Mouse (Mus musculus): ENCODE data around the gene Bcl11a. TPM values are rescaled to one million over a fixed set of nuclear protein-coding genes. Genes with fewer than 3 reads are reported as not detected.

Bcl11a gene
- polyA plus RNA-seq, 1 experiment from 2014 or later: 95.2 TPM

DNA sequence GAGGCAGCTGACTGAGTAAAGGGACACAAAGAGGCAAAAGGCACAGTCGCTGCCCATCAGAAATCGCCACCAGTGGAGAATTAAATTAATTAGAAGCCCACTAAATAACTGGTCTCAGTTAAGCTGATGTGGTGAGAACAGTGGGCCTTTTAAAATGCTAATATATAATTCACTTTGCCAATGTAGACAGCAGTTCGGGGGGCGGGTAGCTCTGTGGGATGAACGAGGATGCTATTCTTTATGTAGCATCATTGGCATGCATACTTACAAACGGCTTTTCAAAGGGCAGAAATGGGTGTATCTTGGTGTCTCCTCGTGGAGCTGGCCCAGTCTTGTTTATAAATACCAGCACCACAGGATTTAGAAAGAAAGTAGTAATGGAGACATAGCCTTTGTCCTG, 102.2 kb downstream of the Bcl11a start:
- H3K4me1 ChIP-seq (ENCODE audit: control insufficient read depth, insufficient read depth, low read length): no peaks in the 10 kb centered on the region
- DNase-seq (ENCODE audit: low spot score) (no peak), ATAC-seq (ENCODE audit: insufficient number of reproducible peaks, low FRiP score, low TSS enrichment, low read depth) (no peak)
- no peaks in the 10 kb centered on the region for H3K9me3 ChIP-seq (ENCODE audit: control insufficient read depth, low read length)
- no peaks in the 10 kb centered on the region for H3K27me3 ChIP-seq (ENCODE audit: control insufficient read depth, insufficient read depth, low read length)
- no peak overlapping the region for H3K27ac ChIP-seq (replicated peaks; ENCODE audit: low read depth, low read length)
- no peak overlapping the region for H3K4me2 ChIP-seq (ENCODE audit: low read depth, severe bottlenecking)
- H3K4me3 ChIP-seq (ENCODE audit: low read depth, low read length): no peak overlapping the region
- no peak overlapping the region for H3K9ac ChIP-seq (ENCODE audit: low read length)
- H3K36me3 ChIP-seq (ENCODE audit: control insufficient read depth, insufficient read depth, low read length): no peaks in the 10 kb centered on the region
- 82% methylated on average over 7 of the region's 7 CpGs for WGBS

DNA sequence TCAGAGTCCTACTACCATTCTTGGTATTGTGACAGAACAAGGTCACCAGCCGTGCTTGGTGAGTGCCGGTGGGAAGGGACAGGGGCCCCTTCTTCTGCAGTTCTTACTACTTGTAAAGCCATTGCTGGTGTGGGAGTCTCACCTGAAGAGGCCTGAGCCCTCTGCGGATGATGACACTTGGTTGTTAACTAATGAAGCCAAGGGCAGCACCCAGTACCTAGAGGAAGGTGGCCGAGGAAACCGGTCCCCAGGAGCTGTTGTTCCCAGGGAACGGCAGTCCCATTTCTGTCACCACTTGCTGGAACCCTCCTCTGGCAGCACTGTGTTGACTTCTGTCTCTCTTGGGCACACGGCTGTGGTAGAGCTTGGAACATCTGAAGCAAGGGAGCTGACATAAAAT, 105.6 kb downstream of the Bcl11a start:
- H3K9me3 ChIP-seq (ENCODE audit: control insufficient read depth, low read length): no peaks in the 10 kb centered on the region
- DNase-seq (ENCODE audit: low spot score) (no peak), ATAC-seq (ENCODE audit: insufficient number of reproducible peaks, low FRiP score, low TSS enrichment, low read depth) (no peak)
- no peaks in the 10 kb centered on the region for H3K27me3 ChIP-seq (ENCODE audit: control insufficient read depth, insufficient read depth, low read length)
- H3K4me1 ChIP-seq (ENCODE audit: control insufficient read depth, insufficient read depth, low read length): no peaks in the 10 kb centered on the region
- no peak overlapping the region for H3K27ac ChIP-seq (replicated peaks; ENCODE audit: low read depth, low read length)
- WGBS: 92% methylated on average over 7 of the region's 7 CpGs
- no peak overlapping the region for H3K4me2 ChIP-seq (ENCODE audit: low read depth, severe bottlenecking)
- no peaks in the 10 kb centered on the region for H3K36me3 ChIP-seq (ENCODE audit: control insufficient read depth, insufficient read depth, low read length)
- H3K9ac ChIP-seq (ENCODE audit: low read length): no peak overlapping the region
- no peak overlapping the region for H3K4me3 ChIP-seq (ENCODE audit: low read depth, low read length)

DNA sequence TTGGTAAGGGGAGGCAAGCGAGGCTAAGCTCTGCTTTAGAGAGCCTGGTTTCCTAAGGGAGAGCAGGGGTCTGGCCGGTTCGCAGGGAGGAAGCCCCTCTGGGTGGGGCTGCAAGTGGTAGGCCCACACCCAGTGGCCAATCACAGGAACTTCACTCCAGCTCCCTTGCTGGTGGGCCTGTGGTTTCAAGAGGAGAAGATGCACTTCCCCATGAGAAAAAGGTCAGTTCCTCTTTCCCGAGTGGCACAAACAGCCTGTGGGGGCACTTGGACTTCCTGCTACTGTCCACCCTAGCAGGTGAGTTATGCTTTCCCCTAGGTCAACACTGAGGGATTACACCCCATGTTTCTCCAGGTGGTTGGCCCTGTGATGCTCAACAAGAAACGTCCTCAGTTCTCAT, 107.1 kb downstream of the Bcl11a start:
- no peak overlapping the region for H3K4me3 ChIP-seq (ENCODE audit: low read depth, low read length)
- H3K27ac ChIP-seq (replicated peaks; ENCODE audit: low read depth, low read length): no peak overlapping the region
- ATAC-seq (ENCODE audit: insufficient number of reproducible peaks, low FRiP score, low TSS enrichment, low read depth) (no peak), DNase-seq (ENCODE audit: low spot score) (no peak)
- no peak overlapping the region for H3K4me2 ChIP-seq (ENCODE audit: low read depth, severe bottlenecking)
- H3K9ac ChIP-seq (ENCODE audit: low read length): no peak overlapping the region
- no peaks in the 10 kb centered on the region for H3K36me3 ChIP-seq (ENCODE audit: control insufficient read depth, insufficient read depth, low read length)
- H3K27me3 ChIP-seq (ENCODE audit: control insufficient read depth, insufficient read depth, low read length): no peaks in the 10 kb centered on the region
- no peaks in the 10 kb centered on the region for H3K9me3 ChIP-seq (ENCODE audit: control insufficient read depth, low read length)
- WGBS: 71% methylated on average over 5 of the region's 5 CpGs
- H3K4me1 ChIP-seq (ENCODE audit: control insufficient read depth, insufficient read depth, low read length): no peaks in the 10 kb centered on the region

DNA sequence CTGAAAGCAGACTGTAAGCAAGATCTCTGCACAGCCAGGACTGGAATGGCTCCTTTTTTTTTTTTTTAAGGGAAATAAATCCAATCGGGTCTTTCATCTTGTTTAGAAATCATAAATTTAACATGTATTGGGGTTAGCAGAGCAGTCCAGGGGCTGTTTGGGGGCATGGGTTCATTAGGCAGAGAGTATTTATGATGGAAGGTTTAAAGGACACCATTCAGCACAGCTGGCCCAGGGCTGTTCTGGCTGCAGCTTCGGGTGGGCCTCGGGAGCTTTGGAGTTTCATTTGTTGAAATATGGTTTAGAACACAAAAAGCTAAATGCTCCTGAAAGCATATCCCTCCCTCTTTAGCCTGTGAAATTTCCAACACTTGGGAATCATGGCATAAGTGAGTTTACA, 112.6 kb downstream of the Bcl11a start:
- no peak for ATAC-seq (ENCODE audit: insufficient number of reproducible peaks, low FRiP score, low TSS enrichment, low read depth)
- H3K9ac ChIP-seq (ENCODE audit: low read length): no peak overlapping the region
- H3K27me3 ChIP-seq (ENCODE audit: control insufficient read depth, insufficient read depth, low read length): no peaks in the 10 kb centered on the region
- DNase-seq (ENCODE audit: low spot score): no peak
- no peaks in the 10 kb centered on the region for H3K36me3 ChIP-seq (ENCODE audit: control insufficient read depth, insufficient read depth, low read length)
- no peaks in the 10 kb centered on the region for H3K9me3 ChIP-seq (ENCODE audit: control insufficient read depth, low read length)
- H3K27ac ChIP-seq (replicated peaks; ENCODE audit: low read depth, low read length): no peak overlapping the region
- H3K4me2 ChIP-seq (ENCODE audit: low read depth, severe bottlenecking): no peak overlapping the region
- no peak overlapping the region for H3K4me3 ChIP-seq (ENCODE audit: low read depth, low read length)
- WGBS: 42% methylated on average over 3 of the region's 3 CpGs
- H3K4me1 ChIP-seq (ENCODE audit: control insufficient read depth, insufficient read depth, low read length): 0 out of 2 replicates have a peak, but pooled peaks cover 3% of the 10 kb centered on the region

DNA sequence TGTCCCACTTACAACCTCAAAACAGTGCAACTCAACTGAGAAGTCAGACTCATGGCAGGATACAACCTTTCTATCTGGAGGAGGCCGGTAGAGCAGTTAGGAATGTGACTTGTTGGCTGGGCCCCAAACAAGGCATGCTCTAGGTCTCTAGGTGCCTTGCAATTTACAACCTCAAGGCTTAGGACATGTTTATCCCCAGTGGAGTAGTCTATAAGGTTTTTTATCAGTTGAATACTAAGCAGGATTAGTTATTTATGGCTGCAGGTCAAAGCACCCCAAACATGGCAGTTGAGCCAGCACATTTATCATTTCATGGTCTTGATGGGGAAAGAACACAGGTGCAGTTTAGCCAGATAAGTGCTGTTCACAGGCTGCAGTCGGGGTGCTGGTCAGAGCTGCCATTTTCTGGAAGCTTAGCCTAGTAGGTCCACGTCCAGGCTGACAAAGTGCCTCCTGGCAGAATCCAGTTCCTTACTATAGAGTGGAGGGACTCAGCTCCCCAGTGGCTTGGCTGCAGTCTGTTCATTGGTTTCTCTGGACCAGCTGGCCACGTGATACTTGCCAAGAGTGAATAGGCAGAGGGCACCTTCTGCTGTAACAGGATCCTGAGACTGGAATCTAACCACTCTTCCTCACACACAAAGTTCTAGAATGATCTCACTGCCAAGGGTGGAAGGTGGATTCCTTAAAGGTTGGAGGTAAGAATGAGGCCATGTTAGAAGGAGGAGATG, 118.8 kb downstream of the Bcl11a start:
- 64% methylated on average over 4 of the region's 4 CpGs for WGBS
- Histone ChIP-seq H3K4me1 (ENCODE audit: control insufficient read depth, insufficient read depth, low read length) (no peaks in the 10 kb centered on the region; the same call in 1 of the 2 replicates), H3K36me3 (ENCODE audit: control insufficient read depth, insufficient read depth, low read length) (no peaks in the 10 kb centered on the region), H3K27me3 (ENCODE audit: control insufficient read depth, insufficient read depth, low read length) (no peaks in the 10 kb centered on the region), H3K9ac (ENCODE audit: low read length) (no peak overlapping the region), H3K4me2 (ENCODE audit: low read depth, severe bottlenecking) (no peak overlapping the region), H3K9me3 (ENCODE audit: control insufficient read depth, low read length) (no peaks in the 10 kb centered on the region; the same call in 1 of the 2 replicates), H3K27ac (replicated peaks; ENCODE audit: low read depth, low read length) (no peak overlapping the region), H3K4me3 (ENCODE audit: low read depth, low read length) (no peak overlapping the region)
- ATAC-seq (ENCODE audit: insufficient number of reproducible peaks, low FRiP score, low TSS enrichment, low read depth) (no peak), DNase-seq (ENCODE audit: low spot score) (no peak)

DNA sequence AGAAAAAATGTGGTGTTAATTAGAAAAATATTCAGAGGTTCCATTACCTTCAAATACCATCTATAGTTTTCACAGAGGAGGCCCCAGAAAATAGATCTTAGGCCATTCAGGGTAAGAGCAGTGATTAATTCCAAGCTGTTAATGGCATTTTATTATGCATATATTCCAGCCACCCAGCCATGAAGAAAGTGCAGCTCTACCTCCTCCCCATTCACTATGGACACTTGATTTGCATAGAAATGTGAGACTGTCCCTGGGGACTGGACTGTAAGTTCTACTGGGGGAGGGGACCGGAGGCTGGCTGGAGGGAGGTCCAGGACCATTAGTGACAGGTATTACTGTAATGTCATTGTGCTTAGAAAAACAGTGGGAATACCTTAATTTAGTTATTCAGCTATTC, 119.6 kb downstream of the Bcl11a start:
- no peak overlapping the region for H3K4me3 ChIP-seq (ENCODE audit: low read depth, low read length)
- peaks cover 2% of the 10 kb centered on the region; the same call in 1 of the 2 replicates for H3K4me1 ChIP-seq (ENCODE audit: control insufficient read depth, insufficient read depth, low read length)
- 86% methylated on average over 1 of the region's 1 CpGs for WGBS
- no peak overlapping the region for H3K4me2 ChIP-seq (ENCODE audit: low read depth, severe bottlenecking)
- DNase-seq (ENCODE audit: low spot score) (no peak), ATAC-seq (ENCODE audit: insufficient number of reproducible peaks, low FRiP score, low TSS enrichment, low read depth) (no peak)
- H3K9me3 ChIP-seq (ENCODE audit: control insufficient read depth, low read length): no peaks in the 10 kb centered on the region; the same call in 1 of the 2 replicates
- no peaks in the 10 kb centered on the region for H3K36me3 ChIP-seq (ENCODE audit: control insufficient read depth, insufficient read depth, low read length)
- no peaks in the 10 kb centered on the region for H3K27me3 ChIP-seq (ENCODE audit: control insufficient read depth, insufficient read depth, low read length)
- no peak overlapping the region for H3K27ac ChIP-seq (replicated peaks; ENCODE audit: low read depth, low read length)
- H3K9ac ChIP-seq (ENCODE audit: low read length): no peak overlapping the region

DNA sequence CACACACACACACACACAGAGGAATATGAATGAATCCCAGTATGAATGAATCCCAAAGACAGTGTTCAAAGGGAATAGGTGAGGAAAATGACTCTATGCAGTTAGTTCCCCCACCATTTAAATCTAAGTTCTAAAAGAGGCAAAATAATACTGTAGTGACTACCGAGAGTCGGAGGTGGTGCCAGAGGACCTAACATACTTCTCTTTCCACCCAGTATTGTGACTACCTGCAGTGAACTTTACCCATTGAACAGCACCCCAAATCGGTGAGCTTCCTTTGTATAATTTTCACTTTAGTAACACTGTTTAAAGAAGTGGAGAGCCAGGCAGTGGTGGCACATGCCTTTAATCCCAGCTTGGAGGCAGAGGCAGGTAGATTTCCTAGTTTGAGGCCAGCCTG, 121.7 kb downstream of the Bcl11a start:
- 98% methylated on average over 3 of the region's 3 CpGs for WGBS
- H3K4me2 ChIP-seq (ENCODE audit: low read depth, severe bottlenecking): no peak overlapping the region
- H3K27me3 ChIP-seq (ENCODE audit: control insufficient read depth, insufficient read depth, low read length): no peaks in the 10 kb centered on the region

DNA sequence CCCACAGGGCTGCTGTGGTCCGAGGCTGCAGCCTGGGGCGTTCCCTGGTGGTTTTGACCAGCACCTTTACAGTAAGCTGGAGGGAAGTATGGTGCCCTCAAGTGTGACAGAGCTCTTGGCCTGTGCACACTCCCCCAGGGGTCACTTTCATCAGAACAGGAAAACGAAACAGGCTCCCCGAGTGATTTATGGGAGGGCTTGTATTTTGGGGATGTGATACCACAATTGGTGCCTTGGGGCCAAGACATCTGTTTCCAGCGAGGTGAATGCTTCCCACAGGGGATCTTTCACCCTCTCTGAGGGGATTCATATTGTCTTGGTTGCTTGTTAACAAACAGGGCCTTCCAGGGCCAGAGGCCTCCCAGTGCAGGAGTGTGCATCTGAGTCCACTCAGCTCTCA, 122.5 kb downstream of the Bcl11a start:
- Histone ChIP-seq H3K9ac (ENCODE audit: low read length) (no peak overlapping the region), H3K27me3 (ENCODE audit: control insufficient read depth, insufficient read depth, low read length) (no peaks in the 10 kb centered on the region), H3K36me3 (ENCODE audit: control insufficient read depth, insufficient read depth, low read length) (no peaks in the 10 kb centered on the region), H3K4me1 (ENCODE audit: control insufficient read depth, insufficient read depth, low read length) (peaks cover 9% of the 10 kb centered on the region; the same call in 1 of the 2 replicates), H3K4me3 (ENCODE audit: low read depth, low read length) (no peak overlapping the region), H3K27ac (replicated peaks; ENCODE audit: low read depth, low read length) (no peak overlapping the region), H3K4me2 (ENCODE audit: low read depth, severe bottlenecking) (no peak overlapping the region), H3K9me3 (ENCODE audit: control insufficient read depth, low read length) (no peaks in the 10 kb centered on the region; the same call in 1 of the 2 replicates)
- no peak for DNase-seq (ENCODE audit: low spot score)
- 46% methylated on average over 5 of the region's 5 CpGs for WGBS
- ATAC-seq (ENCODE audit: insufficient number of reproducible peaks, low FRiP score, low TSS enrichment, low read depth): no peak

More for the DNA sequence above, 121.7 kb downstream of the Bcl11a start:
- Histone ChIP-seq H3K4me3 (ENCODE audit: low read depth, low read length) (no peak overlapping the region), H3K9me3 (ENCODE audit: control insufficient read depth, low read length) (no peaks in the 10 kb centered on the region; the same call in 1 of the 2 replicates), H3K27ac (replicated peaks; ENCODE audit: low read depth, low read length) (no peak overlapping the region), H3K36me3 (ENCODE audit: control insufficient read depth, insufficient read depth, low read length) (no peaks in the 10 kb centered on the region), H3K4me1 (ENCODE audit: control insufficient read depth, insufficient read depth, low read length) (peaks cover 9% of the 10 kb centered on the region; the same call in 1 of the 2 replicates), H3K9ac (ENCODE audit: low read length) (no peak overlapping the region)
- DNase-seq (ENCODE audit: low spot score) (no peak), ATAC-seq (ENCODE audit: insufficient number of reproducible peaks, low FRiP score, low TSS enrichment, low read depth) (no peak)

Measured in limb, embryonic 11.5 days (tissue).